Mouse (Mus musculus): ENCODE measurements around the gene Exd1.

- TF ChIP-seq CTCF (IDR thresholded peaks at IDR 0.05; ENCODE audit: extremely low read depth, insufficient read depth, insufficient read length, insufficient replicate concordance) (no peak), POLR2A (IDR thresholded peaks at IDR 0.05; ENCODE audit: low read depth, low read length) (no peak)
These were observed 18.9 kb upstream of the Exd1 start for GRCm38 (mm10) chr2:119566182-119566855.
